Mouse (Mus musculus) adrenal gland, postnatal 10 days (tissue): ENCODE data around the gene Pgf. TPM values are rescaled to one million over a fixed set of nuclear protein-coding genes. Genes with fewer than 3 reads are reported as not detected.
"Not testable (repeated sequence)": the region's sequence is repeated elsewhere in the genome, so short reads cannot be mapped to it uniquely, and the experiment has no call there.

Source experiments
- DNase-seq: peaks from one replicate; pipeline ENCODE4 v3.0.0; 2021; ENCODE audit warnings: mixed read lengths
- total RNA-seq, 2 experiments: library from RNA; stranded (reverse); gene quantifications; 2 replicates each; pipeline ENCODE4 v1.2.3; 2021

The Pgf gene
- total RNA-seq, 2 experiments from 2014 or later = 1.8 TPM

DNA sequence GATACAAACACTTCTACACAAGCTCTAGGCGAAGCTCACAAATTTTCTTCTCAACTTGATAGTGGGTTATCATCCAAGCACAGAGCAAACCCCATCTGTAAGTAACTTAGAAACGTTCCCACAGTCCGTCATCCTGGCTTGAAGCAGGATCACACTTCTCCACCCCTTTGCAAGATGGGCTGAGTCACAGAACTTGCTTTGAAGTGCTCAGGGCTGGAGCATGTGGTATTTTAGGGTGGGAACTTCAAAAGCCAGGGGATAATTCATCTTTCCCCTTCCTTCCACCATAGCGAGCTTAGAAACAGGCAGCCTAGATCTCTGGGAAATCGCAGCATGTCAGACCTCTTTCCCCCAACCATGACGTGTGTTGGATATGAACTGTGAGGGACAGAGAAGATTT is 21.3 kb downstream of the Pgf start:
- DNase-seq = no peak

DNA sequence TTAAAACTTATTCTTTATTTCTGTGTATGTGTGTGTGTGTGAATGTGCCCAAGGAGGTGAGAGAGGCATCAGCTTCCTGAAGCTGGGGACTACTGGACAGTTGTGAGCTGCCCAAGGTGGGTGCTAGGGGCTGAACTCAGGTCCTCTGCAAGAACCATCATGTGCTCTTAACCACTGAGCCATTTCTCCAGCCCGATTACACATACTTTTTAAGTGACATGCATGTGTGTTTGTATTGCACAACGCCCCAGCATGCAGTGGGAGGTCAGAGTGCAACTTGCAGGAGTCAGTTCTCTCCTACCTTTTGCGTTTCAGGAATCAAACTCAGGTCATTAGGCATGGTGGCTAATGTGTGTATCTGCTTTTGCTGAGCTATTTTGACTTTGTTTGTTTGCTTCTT is 24.6 kb downstream of the Pgf start:
- no peak for DNase-seq

DNA sequence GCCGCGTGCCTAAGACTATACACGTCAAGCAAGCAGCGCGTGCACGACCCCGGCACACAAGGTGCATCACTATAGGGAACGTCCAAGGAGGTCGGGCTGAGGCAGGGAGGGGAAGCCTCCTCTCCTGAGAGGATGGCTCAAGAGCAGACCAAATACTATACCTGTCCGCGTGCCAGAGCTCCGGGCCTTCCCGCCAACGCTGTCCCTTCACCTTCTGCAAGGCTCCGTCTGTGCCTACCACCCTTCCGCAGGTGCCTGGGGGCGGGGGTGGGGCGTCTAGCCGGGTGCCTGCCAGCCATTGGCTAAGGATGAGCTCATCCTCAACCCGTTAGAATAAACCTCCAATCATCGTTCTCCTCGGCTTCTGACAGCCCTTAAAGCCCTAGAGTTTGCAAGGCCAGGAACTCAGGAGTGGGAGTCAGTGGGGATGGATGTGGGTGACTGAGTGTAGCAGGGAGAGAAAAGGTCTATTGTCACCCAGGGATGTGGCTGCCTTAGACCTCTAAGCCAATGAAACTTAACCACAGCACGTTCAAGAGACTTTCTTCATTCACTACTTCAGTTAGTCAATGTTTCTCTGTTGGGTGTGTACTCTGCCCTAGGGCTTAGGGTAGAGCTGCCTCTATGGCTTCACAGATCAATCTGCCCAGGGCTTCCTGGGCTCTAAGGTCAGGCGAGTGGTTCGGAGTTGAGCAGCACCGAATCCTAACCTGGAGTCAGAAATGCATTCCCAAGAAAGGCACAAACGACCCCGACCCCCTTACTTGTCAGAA is 26.4 kb downstream of the Pgf start, which contains the start of gene Rps6kl1:
Rps6kl1 (minus strand) TSS at position 263 of the 773 bp plus-strand sequence.
- DNase-seq = peak; percentile 57

DNA sequence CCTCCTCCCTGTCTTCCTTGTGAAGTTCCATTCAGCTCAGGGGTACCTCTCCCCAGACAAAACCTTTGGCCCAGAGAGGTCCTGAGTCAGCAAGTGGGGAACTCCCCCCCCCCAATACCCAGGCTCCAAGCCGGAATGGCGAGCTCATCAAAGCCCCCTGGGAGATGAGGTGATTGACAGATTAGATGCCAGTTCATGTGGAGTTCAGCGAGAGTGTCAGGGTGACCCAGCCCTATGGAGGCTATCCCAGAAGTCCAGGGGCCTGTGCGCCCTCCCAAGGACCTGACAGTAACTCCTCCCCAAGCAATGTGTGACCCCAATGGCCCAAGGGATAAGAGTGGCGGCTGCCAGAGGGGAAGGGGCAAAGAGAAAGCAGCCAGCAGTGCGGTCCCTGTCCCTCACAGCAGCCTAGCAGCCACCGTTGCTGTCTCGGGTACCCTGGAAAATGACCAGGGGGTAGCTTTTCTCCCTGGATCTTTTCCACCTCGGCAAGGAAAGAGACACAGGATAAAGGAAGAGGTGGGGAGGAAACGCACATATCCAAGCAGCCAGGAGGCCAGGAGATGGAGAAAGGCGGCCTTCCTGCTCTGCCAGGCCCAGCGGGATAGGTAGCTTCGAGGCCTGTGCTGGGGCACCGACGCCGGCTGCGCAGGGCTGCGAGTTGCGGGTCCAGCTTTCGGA is 27.1 kb downstream of the Pgf start:
- no peak for DNase-seq

DNA sequence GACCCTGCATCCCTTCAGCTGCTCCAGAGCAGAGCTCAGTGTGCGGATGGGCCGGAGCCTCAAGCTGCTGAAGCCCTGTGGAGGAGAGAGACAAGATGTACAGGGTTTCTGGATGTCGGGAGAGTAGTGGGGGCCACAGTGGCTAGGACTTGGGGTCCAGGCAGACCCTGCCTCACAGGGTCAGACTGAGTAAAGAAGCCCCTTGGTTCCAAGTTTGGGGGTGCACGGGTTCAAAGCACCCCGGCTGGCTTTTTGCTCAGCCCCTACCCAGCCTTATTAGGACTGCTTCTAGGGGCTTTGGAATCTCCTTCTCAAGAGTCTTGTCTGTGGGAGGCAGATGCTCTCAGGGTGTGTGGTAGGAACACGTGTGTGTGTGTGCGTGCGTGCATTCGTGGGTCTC is 30.7 kb downstream of the Pgf start:
- no peak for DNase-seq

DNA sequence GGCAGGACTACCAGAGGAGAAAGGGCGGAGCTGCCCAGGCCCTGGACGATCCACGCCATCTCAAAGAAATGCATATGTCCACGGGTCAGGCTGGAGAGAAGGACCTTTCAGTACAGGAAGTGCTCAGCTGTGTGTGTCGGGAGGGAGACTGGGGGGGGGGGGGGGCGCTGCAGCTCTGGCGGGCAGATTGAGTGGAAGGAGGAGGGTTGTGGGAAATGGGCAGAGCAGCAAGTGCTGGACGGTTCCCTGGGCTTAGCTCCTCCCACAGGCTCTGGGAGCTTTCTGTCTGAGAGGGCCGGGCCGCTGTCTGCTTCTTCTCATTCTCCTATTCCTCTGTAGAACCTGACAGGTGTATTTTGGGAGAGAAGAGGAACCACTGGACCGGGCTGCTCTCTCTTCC is 31.2 kb downstream of the Pgf start:
- no peak for DNase-seq

DNA sequence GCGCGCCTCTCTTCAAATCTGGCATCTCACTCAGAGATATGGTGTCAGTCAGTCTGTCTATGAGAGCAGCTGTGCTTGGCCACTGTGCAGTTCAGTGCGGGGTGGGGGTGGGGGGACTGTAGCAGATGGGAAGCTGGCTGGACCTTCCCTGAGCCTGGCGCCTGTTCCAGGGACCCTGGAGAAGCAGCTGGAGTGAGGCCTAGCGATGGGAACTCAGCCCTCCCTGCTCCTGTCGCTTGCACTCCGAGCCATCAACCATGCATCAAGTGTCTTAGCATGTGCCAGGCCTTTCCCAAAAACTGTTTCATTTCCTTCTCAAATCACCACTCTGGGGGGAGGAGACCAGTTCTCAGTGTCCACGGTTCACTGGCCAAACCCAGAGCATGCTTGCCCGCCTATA is 32.0 kb downstream of the Pgf start:
- DNase-seq = no peak

DNA sequence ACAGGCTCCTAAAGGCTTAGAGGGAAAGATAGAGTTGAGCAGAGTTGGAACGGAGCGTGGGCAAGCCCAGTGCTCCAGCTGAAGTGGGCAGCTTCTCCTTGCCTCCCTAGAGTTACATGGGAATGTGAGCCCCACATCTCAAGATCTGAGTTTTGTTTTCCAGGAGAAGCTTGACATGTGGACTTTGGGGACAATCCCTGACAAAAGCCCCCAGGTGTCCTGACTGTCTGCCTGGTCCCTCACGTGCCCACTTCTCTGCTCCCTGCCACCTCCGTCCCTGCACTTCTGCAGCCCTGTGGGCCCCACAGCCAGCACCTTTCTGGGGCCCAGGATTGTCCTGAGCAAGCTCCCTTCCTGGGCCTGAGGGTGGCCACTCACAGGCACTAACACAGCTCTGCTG is 32.8 kb downstream of the Pgf start:
- DNase-seq = no peak

DNA sequence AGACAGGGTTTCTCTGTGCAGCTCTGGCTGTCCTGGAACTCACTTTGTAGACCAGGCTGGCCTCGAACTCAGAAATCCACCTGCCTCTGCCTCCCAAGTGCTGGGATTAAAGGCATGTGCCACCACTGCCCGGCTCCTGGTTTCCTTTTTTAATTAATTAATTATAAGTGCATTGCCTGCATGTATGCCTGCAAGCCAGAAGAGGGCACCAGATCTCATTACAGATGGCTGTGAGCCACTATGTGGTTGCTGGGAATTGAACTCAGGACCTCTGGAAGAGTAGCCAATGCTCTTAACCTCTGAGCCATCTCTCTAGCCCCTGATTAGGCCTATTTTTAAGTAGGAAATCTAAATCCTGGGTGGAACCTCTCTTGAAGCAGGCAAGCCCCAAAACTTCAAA is 33.3 kb downstream of the Pgf start:
- not testable (repeated sequence) for DNase-seq

DNA sequence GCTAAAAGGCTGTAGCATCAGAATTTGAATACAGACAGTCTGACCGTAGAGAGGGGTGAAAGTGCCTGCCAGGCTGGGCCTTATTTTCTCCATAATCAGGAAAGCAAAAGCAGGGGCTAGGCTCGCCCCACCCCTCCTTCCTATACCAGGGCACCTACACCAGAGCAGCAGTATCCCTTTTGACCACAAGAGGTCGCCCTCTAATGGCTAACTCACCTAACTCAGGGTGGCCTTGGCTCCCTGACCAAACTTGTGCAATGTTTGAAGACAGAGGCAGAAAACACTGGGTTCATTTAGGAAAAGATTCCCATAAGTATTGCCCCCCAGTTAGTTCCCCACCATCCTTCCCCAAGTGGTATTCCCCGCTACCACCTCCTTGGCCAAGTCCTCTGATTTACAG is 34.8 kb downstream of the Pgf start:
- peak; percentile 91 for DNase-seq

DNA sequence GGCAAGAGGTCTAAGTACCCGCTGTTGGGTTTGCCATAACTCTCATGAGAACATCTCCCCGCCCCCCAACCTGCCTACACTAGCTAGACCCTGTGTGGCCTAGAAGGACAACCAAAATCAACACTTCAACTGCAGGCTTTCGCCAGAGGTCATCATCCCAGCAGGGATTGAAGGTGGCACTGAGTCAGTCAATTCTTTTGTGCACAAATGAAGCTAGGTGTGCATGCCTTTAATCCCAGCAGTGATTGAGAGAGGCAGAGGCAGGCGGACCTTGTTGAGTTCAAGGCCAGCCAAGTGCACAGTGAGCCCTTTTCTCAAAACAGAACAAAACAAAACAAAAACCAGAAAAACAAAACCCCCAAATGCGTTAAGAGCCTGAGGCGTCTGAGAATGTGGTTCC is 36.5 kb downstream of the Pgf start:
- DNase-seq = no peak

DNA sequence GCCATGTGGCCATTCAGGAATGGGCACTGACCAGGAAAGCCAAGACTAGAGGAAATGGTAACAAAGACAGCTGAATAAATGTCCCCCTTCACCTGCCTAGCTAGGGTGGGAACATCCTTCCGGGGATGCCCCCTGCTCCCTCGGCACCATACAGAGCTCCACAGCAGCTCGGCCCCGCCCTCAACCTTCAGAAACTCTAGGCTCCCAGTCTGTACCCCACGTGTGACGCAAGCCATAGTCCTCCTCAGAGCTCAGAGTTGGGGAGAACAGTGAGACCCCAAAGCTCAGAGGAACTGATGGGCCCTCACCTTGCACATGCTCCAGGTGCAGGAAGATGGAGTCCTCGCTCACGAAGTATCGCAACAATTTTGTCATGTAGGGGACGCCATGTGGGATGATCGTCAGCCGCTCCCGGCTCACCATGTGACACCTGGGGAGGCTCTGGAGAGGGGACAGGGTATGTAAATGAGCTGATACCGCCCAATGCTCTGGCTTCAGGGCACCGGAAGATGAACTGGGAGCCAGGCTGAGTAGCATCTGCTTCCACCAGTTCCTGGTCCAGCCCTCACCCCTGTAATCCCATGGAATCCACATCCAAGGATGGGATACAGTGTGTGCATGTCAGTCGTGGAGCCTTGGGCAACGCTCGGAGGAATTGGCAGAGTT is 37.4 kb downstream of the Pgf start:
- no peak for DNase-seq

DNA sequence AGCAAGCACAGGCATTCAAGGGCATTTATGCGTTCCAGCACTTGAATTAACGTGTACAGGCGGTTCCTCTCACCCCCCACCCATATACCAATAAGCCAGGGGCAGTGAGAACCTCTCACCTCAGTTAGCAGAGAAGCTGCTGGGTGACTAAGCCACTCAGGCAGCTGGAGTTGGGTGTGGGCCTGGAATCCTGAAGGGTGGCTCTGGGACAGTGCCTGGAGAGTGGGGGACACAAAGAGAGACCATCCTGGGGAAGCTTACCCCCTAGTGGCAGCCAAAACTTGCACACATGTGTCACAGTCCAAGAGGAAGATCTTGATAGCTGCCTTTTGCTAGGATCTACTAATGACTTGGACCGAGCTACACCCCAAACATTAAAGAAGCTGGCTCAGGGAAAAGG is 41.0 kb downstream of the Pgf start:
- DNase-seq = no peak

DNA sequence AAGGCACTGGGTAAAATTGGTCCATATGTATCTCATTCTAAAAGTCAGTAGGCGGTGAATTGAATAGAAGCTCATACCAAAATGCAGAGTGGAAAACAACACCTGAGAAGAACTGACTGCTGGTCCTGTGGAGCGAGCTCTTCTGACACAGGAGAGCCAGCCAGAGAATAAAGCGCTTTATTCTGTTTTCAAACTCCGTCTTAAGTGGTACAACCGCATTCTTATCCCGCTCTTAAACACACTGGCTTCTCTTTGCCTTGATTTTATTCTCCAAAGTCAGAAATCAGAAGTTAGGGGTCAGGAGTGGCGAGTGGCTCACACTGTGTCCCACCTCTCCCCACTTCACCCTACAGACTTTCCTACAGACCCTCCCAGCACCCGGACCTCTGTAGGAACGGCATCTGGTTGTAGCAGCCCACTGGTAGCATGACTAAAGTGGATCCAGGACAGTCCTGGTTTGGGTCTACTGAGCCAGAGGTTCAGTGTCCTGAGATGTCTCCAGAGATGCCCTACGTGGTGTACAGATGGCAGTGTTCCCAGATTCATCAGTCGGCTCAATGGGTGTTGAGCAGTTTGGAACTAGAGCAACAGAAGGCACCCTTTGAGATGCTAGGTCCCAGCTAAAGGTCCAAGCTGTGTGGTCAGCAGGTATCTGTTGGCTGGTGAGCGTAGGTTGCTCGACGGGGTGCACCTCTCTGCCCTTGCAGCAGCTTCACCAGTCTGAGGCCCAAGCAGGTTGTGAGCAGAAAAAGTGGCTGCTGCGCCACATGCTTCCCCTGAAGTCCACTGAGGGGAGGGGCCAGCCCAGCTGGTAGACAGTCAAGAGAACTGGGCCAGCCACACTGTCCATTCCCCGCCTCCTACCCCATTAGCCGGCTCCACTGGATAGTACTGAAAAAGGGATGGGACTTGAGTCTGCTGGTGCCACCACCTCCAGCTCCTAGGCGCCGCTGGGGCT is 41.8 kb downstream of the Pgf start:
- DNase-seq = peak; percentile 22

DNA sequence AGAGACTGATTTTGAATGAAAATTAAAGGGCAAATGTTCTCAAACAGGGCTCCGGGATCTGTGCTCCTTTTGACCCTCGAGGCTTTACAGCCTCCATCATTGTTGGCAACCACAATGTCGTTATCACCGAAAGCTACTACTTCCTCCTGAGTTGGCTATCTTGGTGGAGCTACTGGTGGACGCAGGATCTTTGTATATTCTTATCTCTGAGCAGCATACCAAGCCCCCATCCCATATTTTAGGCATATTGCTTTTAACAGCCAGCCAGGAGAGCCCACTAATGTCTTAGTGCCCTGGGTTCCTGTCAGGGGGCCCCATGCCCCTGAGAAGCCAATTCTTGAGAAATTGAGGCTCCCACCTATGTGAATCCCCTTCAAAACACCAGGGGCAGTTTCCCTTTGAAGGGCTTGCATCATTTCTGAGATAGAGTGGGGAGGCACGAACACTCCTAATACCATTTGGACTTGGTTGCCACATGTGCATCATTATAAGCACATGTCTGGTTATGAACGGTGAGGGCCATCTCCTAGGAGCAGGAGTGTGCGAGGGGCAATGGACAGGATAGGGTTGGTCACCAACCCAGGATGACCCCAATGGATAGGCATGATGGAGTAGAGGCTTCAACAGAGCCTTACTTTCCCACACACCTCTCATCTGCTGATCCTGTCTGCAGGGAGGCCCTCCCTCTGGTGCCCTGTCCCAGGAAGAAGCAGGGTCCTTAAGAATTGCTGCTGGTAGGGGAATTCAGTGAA is 43.4 kb downstream of the Pgf start:
- no peak for DNase-seq

DNA sequence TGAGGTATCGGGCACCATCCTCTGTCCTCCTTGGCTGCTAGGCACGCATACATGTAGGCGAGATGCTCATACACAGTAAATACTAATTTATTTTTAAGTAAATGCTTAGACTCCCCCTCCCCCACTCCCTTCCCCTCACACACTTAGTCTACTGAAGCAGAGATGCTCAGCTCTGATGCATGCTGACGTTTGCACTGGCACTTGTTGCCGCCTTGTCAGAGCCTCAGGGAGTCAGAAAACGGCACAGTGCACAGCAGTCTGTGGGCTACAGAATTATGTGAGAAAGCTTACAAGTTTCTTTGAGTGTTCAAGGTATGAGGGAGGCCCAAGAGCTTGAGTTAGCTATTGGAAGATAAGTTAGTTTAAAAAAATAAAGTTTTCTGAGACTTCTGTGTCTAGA is 46.2 kb downstream of the Pgf start:
- DNase-seq = no peak

DNA sequence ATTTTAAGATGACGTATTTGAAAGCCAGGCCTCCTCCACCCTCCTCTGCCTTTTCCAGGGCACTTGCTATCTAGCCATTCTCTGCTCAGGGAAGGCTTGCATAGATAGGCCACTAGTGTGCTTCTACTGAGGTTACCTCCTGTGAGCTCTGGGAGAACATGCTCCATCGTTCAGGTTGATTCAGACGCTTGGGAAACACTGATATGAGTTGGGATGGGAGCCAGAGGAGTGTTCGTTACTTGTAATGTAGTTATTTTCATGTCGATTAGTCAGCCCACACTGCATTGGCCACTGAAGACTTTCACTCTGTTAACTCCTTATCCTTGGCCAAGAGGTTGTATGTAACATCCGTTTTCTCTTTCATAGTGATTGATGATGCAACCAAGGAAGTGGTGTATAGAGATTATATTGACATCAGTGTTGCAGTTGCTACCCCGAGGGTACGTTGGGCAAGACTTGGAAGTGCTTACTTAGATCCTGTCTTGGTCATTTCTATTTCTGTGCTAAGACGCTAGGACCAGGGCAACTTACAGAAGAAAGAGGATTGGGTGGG is 48.1 kb downstream of the Pgf start:
- DNase-seq = no peak

DNA sequence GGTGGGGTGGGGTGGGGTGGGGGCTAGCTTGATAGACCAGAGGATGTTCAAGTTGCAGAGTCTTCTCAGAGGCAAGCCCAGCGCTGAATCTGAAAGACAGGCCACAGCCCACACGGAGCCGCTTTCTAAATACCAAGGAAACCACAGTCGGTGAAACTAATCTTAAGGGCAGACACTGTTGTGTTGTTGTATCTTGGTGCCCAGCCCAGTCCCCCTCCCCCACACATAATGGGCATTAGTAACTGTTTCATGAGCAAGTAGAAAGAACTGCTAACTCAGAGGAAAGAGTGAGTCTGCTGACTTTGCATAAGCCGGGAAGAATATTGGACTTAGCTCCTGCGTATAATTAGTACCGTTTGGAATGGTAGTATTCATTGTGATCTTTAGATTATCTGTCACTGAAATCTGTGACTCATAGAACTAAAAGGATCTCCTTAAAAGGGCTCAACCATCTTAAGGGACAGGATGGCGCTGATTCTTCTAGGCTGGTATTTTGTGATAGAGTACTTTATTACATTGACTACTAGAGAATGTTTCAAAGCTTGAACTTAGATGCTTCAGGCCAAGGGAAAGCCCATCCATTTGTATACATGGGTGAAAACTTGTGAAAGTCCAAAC is 50.5 kb downstream of the Pgf start:
- no peak for DNase-seq

DNA sequence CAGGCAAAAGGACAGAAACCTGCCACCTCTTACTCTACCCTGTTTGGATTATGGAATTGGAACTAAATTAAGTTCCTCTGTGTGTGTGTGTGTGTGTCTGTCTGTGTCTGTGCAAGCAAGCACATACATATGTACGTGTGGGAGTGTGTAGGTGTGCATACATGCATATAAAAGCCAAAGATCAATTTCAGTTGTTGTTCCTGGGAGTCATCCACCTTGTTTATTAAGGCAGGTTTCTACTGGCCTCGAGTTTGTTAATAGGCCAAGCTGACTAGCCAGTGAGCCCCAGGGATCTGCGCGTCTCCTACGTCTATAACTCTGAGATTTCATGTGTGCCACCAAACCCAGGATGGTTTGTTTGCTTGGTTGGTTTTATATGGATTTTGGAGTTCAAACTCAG is 52.8 kb downstream of the Pgf start:
- no peak for DNase-seq

DNA sequence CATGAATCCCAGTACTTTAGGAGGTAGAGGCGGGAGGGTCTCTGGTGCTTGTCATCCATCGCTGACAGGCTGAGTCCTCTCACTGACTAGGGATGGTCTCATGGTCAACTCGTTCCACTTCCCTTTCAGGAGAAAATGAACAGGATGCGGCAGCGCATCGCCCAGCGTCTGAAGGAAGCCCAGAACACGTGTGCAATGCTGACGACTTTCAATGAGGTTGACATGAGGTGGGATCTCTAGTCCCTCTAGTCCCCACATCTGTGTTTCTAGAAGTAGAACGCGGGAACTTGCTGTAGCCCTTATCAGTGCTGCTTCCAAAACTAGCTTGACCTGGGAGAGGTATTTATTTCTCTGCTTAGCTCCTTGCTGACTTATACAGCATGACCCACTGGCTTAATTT is 53.9 kb downstream of the Pgf start:
- DNase-seq = no peak

DNA sequence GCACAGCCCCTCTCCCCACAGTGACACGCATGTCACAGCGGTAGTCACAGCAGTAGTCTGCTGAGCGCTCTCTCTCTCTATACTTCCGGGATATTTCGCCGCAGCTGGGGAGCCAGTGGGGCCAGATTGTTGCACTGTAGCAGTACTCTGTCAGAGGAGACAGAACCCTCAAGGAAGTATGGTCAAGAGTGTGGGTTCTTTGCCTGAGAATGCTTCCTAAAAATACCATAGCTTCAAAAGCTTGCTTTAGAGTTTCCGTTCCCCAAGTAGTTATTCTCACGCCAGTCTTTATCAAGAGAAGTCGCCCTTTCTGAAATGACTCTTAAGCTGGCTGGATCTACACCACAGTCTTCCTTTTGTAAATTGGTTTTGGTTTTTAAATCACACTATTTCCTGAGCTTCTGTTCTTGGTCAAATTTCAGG is 54.5 kb downstream of the Pgf start:
- no peak for DNase-seq
